Mouse (Mus musculus): ENCODE data around the gene Tifa. TPM values are rescaled to one million over a fixed set of nuclear protein-coding genes. Genes with fewer than 3 reads are reported as not detected.

The Tifa gene
- 1 to 10 TPM; 1.4 to 1.5 TPM for total RNA-seq (2021)
- long read RNA-seq, experiment 1, result 0 reads
- long read RNA-seq, experiment 2, partial matches to known transcripts, result 0 of 2 reads
- long read RNA-seq, experiment 2, other reads (novel, unspliced or antisense), result 1 of 2 reads

DNA sequence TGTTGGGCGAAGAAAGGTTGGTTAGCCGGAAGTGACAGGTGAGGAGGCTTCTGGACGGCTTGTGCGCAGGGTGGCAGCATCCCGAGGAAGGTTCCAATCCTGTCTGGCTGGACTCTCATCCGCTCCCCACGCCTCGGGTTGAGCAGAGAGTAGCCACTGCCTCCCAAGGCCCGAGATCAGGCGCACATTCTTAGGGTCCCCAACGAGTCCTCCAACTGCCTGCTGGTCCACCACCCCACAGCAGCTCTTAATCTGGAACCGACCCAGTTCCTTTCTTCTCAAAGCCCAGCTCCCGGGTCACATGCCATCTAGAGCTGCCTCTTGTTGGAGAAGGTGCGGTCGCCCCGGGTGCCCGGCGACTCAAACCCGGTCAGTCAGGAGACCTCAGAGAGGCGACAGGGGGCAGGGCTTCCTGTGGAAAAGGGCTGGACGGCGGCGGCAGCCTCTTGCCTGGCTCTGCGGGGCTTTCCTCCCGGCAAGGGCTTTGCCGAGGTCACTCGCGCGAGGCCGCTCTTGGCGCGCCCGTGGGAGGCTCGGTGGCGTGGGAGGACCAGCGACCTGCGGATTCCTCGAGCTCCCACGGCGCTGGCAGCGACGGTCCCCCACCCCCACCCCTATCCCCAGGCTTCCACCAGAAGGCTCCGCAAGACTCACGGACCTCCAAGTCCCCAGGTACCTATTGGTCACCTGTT lies at the start of gene Tifa:
Tifa (plus strand) TSS at position 306 of the 692 bp plus-strand sequence.
- DNase-seq, result peak; percentile 57
- intact Hi-C loops (cut with DNase I; ENCODE audit: low total_unique reads), result no loop called here

DNA sequence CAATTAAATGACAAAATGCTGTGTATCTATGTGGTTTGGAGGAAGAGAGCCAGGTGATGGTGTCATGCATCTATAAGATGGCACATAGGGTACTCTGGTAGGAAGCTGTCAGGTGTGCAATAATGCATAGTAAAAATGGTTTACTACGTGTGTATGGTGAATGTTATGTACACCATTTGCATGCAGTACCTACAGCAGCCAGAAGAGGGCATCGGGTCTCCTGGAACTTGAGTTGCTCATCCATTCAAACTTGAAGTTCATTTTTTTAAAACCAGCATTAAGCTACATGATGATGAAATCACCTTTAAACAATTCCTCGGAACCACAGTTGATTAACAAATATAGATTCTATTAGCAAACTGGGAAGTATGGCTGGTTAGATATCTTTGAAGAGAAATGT lies 48.1 kb upstream of the Tifa start:
- intact Hi-C loops (cut with DNase I; ENCODE audit: low total_unique reads), result no loop called here
- DNase-seq, result no peak

DNA sequence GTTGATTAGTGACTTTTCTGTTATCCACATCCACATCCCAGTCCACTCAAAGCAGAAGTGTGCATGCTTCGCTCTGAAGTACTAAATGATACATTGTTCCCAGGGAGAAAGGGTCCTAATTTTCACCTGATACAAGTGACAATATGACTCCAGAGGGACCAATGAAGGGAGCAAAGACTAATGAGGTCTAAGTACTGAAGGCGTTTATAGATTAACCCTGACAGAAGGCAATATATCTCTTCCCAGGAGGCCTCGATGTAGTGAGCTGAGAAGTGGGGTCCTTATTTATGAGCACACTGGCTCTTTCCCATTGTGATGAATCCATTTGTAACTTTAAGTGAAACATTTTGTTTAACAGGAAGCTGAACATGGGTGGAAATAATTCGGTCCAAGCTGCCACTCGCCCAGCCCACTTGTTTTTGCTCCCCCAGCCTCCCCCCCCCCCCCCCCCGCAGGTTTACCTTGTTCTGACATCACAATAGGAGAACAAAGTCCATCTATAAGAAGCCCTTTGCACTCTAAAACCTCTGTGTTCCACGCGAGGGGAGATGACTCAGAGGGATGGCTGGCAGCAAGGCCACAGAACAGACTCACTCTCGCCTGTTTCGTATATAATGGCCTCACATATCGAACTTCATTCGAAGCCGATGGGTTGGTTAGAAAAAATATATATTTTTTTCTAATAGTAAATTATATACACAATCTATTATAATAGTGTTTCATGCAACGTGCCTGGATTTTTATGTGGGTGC lies 45.8 kb upstream of the Tifa start:
- intact Hi-C loops (cut with DNase I; ENCODE audit: low total_unique reads), result no loop called here
- DNase-seq, result no peak

DNA sequence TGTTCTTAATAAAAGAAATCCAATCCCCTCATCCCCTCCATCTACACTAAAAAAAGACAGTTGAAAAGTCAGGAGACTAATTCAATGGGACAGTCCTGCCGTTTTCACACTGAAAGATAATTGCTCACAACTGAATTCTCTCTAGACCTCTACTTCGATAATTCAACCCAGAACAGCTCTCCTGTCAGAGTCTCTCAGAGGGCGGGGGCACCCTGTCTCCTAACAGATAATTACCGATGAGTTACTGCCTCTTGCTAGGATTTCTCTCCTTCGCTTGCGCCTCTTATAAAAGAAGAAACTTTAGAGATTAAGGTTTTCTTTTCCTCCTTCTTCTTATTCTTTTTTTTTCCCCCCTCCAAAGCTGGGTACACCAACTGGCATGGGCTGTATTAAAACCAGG lies 44.1 kb upstream of the Tifa start:
- intact Hi-C loops (cut with DNase I; ENCODE audit: low total_unique reads), result no loop called here
- DNase-seq, result no peak

DNA sequence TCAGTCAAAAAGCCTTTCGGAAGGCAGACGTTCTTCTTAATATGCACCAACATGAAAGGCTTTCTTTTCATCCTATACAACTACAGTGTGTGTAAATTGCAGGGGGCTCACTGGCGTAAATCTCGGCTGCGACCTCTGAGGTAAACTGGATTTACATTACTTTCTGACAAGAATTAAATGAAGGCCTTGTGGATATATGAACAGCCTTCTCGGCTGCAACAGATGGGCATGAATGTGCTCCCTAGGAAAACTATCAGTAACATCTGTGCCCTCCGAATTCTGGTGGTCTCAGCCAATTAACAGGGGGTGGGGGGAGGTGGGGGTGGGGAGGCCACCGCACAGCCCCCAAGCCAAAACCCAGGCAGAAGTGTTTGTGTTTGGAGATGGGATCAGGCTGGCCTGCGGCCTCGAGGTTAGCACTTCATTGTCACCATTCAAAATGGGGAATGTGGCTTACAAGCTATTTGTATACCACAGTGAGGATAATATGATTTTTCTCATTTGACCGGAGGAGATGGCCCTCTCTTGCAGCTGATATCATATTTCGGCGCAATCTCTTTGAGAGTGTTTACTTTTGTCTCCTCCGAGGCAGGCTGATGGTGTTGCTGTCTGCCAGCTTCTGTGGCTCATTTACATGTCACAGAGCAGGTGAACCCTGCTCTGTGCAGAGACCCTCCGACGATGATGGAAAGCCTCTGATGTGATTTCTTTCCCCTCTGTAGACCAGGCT lies 43.5 kb upstream of the Tifa start:
- intact Hi-C loops (cut with DNase I; ENCODE audit: low total_unique reads), result no loop called here

DNA sequence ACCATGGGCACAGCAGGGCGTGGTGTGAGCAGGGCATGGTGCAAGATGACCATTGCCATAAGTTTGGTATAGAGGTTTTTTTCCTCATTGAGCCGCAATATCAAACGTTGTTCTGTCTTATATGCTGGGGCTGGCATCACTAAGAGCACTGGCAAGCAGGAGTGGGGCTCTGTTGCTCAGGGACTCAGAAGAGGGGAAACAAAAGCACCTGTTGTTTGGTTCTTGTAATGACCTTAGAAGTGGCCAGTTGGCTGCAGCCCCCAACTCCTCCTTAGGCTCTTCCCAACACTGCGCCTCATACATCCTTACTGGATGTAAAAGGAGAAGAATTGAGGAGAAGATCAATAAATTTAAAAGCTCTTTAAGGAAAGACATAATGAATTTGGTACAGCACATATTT lies 41.0 kb upstream of the Tifa start:
- no peak for DNase-seq
- intact Hi-C loops (cut with DNase I; ENCODE audit: low total_unique reads), result no loop called here

More for the DNA sequence above, 43.5 kb upstream of the Tifa start:
- DNase-seq, result no peak

DNA sequence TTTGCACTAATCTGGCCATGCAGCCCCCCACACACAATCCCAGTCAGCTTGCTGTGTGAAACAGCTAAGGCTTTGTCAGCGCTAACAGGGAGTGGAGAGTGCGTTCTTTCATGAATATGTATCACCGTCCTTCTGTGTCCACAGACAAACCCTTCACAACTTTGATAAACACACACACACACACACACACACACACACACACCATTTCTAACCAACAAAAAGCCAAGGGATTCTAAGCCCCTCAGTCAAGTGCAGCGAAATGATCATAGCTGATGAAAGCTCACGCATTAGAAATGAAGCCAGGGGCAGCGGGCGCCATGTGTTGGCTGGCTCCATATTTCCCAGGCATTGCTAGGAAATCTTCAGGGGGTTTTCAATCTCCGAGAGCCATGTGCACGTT lies 40.3 kb upstream of the Tifa start:
- DNase-seq, result no peak
- intact Hi-C loops (cut with DNase I; ENCODE audit: low total_unique reads), result no loop called here

DNA sequence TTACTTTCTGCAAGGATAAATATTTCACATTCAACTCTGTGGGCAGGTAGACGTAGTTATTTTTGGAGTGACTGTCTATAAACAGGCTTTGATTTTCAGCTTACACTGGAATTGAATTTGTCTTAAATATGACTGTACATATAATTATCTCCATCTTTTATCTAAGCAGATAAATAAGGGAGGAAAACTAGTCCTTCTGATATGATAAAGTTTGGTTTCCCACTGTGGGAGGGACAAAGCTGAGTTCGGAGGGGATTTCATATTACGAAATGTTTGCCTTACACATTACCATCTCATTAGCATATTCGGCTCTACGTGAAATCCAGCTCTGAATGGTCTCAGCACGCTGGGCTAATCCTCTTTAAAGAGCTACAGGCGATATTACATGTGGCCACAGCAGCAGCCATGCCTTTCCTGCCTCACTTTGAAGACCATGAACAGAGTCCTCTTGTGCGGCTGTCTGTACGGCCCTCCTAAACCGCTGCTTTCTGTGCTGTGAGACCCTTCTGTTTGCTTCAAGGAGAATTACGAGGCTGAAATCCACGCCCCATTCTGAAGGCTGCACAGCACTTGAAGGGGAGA lies 39.5 kb upstream of the Tifa start:
- intact Hi-C loops (cut with DNase I; ENCODE audit: low total_unique reads), result no loop called here
- no peak for DNase-seq

DNA sequence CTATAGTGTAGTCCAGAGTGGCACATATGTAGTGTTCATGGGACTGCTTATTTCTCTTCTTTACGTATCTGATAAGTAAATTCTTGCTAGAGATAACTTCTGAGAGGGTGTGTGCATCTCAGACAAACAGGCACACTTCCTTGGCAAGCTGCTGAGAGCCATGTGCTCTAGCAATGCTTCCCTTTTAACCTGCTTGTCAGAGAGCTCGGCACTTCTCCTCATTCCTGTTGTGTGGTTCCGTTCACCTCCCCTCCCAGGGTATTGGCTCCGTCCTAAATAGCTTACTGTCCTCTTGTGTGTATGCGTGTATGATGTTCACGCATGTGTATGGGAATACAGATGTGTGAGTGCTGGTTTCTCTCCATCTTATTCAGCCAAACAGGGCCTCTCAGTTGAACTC lies 33.1 kb upstream of the Tifa start:
- DNase-seq, result no peak
- intact Hi-C loops (cut with DNase I; ENCODE audit: low total_unique reads), result loop anchor here (5.0 kb wide), 1 partner anchor 129 kb away; no protein-coding TSS in a partner anchor

DNA sequence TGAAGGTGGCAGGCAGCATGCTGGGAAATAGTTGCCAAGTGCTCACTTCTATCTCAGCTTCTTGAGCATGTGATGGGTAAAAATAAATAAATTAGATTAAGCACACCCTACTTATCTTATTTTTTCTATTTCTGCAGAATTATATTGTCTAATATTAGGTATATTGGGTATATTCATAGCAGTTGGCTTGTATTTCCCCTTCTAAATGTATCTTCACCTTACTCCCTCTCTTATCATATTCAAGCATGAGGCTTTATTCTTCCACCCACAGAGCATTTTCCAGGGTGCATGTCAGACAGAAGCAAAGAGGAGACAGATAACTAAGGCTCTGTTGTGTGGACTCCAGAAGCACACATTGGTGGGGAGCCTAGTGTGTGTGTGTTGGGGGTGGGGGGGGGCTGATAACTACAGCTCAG lies 31.7 kb upstream of the Tifa start:
- intact Hi-C loops (cut with DNase I; ENCODE audit: low total_unique reads), result loop anchor here (5.0 kb wide), 1 partner anchor 131 kb away; no protein-coding TSS in a partner anchor
- no peak for DNase-seq

DNA sequence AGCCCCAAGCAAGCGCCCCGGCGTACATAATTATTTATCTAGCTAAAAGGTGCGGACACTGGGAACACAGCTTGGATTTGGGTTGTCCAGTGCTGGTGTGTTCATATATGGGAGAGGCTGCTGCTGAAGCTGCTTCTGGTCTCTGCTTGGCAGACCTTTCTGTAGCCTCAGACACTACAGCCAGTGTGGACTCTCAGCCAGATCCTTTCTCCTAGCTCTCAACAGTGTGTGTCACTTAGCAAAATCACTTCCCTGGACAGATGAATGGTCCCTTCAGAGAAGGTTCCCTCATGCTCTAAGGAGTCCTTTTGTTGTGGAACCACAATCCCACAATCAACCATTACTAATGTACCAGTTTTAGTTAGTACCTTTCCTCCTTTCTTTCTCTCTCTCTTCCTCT lies 30.8 kb upstream of the Tifa start:
- intact Hi-C loops (cut with DNase I; ENCODE audit: low total_unique reads), result loop anchor here (5.0 kb wide), 1 partner anchor 132 kb away; no protein-coding TSS in a partner anchor
- DNase-seq, result no peak

DNA sequence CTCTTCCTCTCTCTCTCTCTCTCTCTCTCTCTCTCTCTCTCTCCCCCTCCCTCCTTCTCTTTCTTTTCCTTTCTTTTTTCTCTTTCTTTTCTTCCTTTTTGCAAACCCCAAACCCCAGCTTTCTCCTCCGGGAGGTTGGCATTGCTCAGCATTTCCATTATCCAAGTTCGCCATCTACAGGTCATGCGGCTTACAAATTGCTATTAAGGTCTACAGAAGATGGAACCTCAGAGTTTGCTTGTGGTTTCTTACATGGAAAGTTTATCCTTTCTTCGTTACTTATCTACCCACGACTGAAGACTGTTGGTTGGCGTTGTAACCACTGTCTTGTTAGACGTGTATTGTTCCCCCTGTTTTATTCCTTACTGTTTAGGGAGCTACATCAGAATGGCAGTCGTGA lies 30.4 kb upstream of the Tifa start:
- intact Hi-C loops (cut with DNase I; ENCODE audit: low total_unique reads), result loop anchor here (5.0 kb wide), 1 partner anchor 132 kb away; no protein-coding TSS in a partner anchor
- no peak for DNase-seq

DNA sequence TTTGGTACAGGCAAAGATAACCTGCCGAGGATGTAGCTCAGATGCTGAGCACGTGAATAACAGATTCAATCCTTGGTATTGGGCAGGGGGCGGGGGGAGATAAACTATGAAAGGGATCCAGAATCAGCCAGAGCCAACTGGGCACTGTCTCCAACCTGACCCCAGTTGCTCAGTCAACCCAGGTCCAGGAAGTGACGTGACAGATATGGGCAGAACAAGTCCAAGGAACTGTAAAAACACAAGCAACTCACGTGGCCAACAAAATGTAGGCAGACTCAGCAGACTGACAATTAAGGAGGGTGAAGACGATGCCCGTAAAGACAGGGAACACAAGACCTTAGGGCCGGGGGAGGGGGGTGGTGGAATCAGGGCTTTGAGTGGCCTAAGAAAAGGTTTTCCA lies 27.2 kb upstream of the Tifa start:
- DNase-seq, result no peak
- intact Hi-C loops (cut with DNase I; ENCODE audit: low total_unique reads), result loop anchor here (10.0 kb wide), 1 partner anchor 182 kb away; no protein-coding TSS in a partner anchor

DNA sequence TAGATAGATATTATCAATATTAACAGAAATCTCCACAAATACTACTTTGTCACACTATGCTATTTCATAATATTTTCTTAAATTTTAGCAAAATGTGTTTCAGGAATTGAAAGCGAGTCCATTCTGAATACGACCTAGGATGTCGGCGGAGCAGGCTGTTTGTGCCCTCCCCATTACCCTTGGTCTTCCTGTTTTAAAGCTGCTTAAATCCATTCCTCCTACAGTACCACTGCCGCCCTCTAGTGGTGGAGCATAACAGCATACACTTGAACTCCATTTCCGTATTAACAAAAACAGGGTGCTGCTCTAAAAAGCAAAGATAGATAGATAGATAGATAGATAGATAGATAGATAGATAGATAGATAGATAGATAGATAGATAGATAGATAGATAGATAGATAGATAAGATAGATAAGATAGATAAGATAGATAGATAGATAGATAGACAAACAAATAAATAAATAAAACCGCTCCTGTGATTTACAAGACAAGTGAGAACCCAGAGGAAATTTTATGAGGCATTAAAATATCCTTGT lies 26.5 kb upstream of the Tifa start:
- intact Hi-C loops (cut with DNase I; ENCODE audit: low total_unique reads), result loop anchor here (10.0 kb wide), 1 partner anchor 182 kb away; no protein-coding TSS in a partner anchor
- peak; percentile 78 for DNase-seq

DNA sequence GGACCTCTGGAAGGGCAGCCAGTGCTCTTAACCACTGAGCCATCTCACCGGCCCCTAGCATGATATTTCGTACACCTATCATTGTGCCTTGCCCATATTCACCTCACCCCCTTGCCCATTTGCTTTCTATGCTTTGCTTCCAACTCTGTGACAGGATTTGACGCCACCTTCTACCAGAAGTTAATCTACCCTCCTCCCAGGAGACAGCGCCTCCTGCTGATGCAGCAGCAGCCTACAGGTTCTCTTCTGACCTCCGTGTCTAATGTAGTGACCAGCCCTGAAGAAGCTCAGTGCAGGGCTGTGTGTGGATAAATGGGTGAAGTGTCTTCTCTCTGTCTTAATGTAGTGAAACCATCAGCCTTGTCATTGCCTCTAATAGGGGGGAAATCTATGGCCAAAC lies 25.1 kb upstream of the Tifa start:
- intact Hi-C loops (cut with DNase I; ENCODE audit: low total_unique reads), result loop anchor here (10.0 kb wide), 1 partner anchor 180 kb away; no protein-coding TSS in a partner anchor
- DNase-seq, result no peak

DNA sequence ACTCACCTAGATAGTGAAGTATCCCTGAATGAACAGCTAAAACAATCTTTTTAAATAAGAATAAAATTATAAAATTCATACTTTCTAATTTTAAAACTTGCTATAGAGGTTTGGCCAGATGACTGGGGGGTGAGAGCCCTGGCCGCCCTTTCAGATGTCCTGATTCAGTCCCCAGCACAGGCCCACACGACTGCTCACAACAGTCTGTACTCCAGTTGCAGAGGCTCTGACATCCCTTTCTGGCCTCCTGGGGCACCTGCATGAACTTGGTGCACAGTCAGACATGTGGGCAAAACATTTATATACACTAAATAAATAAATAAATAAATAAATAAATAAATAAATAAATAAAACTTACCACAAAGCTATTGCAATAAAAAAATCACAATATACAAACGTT lies 23.6 kb upstream of the Tifa start:
- no peak for DNase-seq
- intact Hi-C loops (cut with DNase I; ENCODE audit: low total_unique reads), result loop anchor here (10.0 kb wide), 1 partner anchor 179 kb away; no protein-coding TSS in a partner anchor

DNA sequence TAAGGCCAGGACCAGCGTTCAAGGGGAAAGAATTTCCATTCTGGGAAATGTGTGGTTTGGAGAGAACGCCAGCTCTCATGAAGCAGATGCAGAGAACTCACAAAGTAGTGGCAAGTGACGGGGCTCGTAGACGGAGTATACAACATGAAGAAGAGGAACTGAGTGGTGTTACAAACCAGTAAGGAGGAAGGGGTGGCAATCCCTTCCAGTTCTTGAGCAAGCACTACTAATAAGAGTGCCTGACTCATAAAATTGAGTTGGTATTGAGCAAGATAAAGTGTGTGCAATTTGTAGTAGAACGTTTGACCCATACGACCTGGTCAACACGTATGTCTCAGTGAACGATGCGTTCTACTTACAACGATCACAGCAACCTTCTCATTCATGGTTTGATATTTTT lies 20.5 kb upstream of the Tifa start:
- DNase-seq, result no peak
- intact Hi-C loops (cut with DNase I; ENCODE audit: low total_unique reads), result loop anchor here (10.0 kb wide), 1 partner anchor 176 kb away; no protein-coding TSS in a partner anchor

DNA sequence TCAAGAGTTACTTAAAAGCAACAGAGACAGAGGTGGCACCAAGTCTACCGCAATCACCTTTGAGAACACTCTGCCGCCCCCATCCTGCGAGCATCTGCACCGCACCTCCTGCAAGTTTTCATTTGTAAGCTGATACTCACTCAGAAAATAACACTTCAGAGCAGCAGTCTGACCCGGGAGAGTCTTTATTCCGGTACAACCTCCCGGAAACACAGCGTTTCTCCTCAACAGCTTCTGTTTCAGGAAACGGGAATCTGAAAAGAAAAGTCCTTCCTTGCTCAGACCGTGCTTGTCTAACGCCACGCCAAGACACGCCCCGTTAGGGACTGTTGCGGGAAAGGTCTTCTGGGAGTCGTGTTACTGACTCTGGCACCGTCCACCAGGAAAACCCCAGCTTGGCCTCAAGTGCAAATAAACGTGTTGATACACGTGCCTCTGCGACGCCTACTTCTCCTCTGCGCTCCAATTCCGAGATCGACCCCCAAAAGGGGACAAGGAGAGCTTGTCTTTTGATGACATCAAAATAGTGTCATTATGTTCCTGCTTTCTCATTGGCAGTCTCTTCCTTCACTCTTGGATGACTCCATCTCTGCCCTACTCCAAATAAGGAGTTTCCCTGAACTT lies 9.5 kb upstream of the Tifa start, which contains the start of gene Alpk1:
Alpk1 (minus strand) TSS at position 507 of the 624 bp plus-strand sequence.
- DNase-seq, result peak; percentile 51
- intact Hi-C loops (cut with DNase I; ENCODE audit: low total_unique reads), result no loop called here

DNA sequence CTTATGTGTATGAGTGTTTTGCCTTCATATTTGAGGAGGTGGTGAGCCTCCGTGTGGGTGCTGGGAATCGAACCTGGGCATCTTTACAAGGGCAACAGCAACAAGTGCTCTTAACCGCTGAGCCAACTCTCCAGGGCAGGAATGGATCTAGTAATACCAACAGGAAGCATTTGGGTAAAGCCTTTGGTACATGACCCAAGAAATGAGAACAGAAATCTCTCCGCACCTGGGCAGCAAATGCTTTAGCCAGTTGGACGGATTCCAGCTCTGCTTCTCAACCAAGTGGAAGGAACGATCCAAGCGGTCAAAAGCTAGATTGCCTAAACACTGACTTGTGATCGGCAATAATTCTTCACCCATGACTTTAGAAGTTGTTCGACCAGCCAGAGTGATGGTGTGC lies 8.7 kb upstream of the Tifa start:
- intact Hi-C loops (cut with DNase I; ENCODE audit: low total_unique reads), result no loop called here
- DNase-seq, result no peak
